Mouse (Mus musculus): ENCODE data around the gene Upk1a.

- TF ChIP-seq EP300 (IDR thresholded peaks at IDR 0.05; ENCODE audit: insufficient read depth, low read depth, low read length), result no peak
- no peak for TF ChIP-seq CTCF (IDR thresholded peaks at IDR 0.05)
These were observed 52.4 kb downstream of the Upk1a start for GRCm38 (mm10) chr7:30560296-30560695.

Data from heart, adult 2 months (tissue).